Mouse (Mus musculus): ENCODE results near the gene Frrs1. TPM values are rescaled to one million over a fixed set of nuclear protein-coding genes. Genes with fewer than 3 reads are reported as not detected.

The Frrs1 gene
- polyA plus RNA-seq, 1 experiment from 2014 or later = 3.6 TPM

DNA sequence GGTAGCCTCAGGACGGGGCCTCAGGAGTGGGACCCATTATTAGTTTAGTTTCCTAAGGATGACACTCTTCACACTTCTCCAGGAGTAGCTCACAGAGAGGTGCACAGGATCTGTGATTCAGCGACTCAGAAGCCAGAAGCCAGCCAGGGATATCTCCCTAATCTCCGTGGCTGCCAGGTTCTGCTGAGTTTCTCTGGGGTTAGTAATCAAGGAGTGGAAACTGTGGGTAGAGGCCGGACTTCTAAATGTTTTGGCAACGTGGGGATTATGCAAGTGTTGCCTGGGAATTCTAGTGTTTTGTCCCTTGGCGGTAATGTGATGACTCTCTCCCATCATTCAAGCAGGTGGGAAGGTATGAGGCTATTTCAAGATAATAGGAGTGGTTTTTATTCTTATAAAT lies 95.8 kb downstream of the Frrs1 start:
- Histone ChIP-seq H3K4me2 (replicated peaks) (no peak overlapping the region), H3K4me3 (replicated peaks) (no peak overlapping the region), H3K27me3 (no peaks in the 10 kb centered on the region), H3K4me1 (replicated peaks) (no peaks in the 10 kb centered on the region), H3K27ac (no peak overlapping the region), H3K9ac (replicated peaks) (no peak overlapping the region), H3K36me3 (no peaks in the 10 kb centered on the region), H3K9me3 (no peaks in the 10 kb centered on the region)
- WGBS = 64% methylated on average over 6 of the region's 6 CpGs
- ATAC-seq = no peak

Other genes with a start within 250 kb of the Frrs1 start
- gene Trmt13, start 244.9 kb upstream of the Frrs1 start, polyA plus RNA-seq (2015; fragmentation: Nextera tagmentation; extraction: Ambion mirVana) = 28.5 and 33.6 TPM in 2 replicates
- 65.4 and 67.9 TPM in 2 replicates for gene Mfsd14a, start 196.8 kb upstream of the Frrs1 start, polyA plus RNA-seq (2015; fragmentation: Nextera tagmentation; extraction: Ambion mirVana)
- gene Gm43191, start 178.2 kb upstream of the Frrs1 start, polyA plus RNA-seq (2015; fragmentation: Nextera tagmentation; extraction: Ambion mirVana) = not detected in 2 replicates
- gene Slc35a3, start 146.6 kb upstream of the Frrs1 start, polyA plus RNA-seq (2015; fragmentation: Nextera tagmentation; extraction: Ambion mirVana) = 6.3 and 7.2 TPM in 2 replicates
- 15.3 and 17.2 TPM in 2 replicates for gene Agl, start 51.3 kb upstream of the Frrs1 start, polyA plus RNA-seq (2015; fragmentation: Nextera tagmentation; extraction: Ambion mirVana)
- gene 4930455H04Rik, start 108.8 kb downstream of the Frrs1 start, polyA plus RNA-seq (2015; fragmentation: Nextera tagmentation; extraction: Ambion mirVana) = not detected in 2 replicates
- gene Palmd, start 109.5 kb downstream of the Frrs1 start, polyA plus RNA-seq (2015; fragmentation: Nextera tagmentation; extraction: Ambion mirVana) = 7.7 and 8.9 TPM in 2 replicates